Mouse (Mus musculus) lung, postnatal 25 days (tissue): ENCODE measurements around the gene Flnb.

ENCODE experiments used
- DNase-seq: peaks from one replicate; pipeline ENCODE4 v3.0.0; 2022; ENCODE audit warnings: low spot score

Gene Flnb

DNA sequence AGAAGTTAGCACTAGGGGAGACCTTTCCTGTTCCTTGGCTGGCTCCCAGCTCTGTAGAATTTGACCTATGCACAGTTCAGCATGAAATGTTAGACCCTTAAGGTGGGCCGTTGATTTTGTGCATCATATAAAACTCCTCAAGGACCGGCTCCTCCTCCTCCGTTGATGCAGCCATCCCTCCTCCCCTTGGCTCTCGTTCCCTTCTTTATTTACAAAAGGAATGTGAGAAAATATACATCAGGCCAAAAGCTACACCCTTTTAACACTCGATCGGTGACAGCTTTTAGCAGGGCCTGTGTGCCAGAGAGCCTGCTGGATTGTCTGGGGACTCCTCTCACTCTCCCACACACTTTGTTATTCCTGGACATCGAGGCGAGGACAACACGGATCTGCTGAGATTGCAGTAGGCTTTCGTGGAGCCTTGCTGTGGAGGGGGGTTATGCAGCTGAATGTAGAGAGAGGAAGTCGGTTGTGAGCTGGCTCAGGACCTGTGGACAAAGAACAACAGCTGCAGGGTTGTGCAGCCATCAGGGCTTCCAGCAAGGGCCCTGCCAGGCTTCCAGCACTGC lies 82.8 kb downstream of the Flnb start:
- no peak for DNase-seq

DNA sequence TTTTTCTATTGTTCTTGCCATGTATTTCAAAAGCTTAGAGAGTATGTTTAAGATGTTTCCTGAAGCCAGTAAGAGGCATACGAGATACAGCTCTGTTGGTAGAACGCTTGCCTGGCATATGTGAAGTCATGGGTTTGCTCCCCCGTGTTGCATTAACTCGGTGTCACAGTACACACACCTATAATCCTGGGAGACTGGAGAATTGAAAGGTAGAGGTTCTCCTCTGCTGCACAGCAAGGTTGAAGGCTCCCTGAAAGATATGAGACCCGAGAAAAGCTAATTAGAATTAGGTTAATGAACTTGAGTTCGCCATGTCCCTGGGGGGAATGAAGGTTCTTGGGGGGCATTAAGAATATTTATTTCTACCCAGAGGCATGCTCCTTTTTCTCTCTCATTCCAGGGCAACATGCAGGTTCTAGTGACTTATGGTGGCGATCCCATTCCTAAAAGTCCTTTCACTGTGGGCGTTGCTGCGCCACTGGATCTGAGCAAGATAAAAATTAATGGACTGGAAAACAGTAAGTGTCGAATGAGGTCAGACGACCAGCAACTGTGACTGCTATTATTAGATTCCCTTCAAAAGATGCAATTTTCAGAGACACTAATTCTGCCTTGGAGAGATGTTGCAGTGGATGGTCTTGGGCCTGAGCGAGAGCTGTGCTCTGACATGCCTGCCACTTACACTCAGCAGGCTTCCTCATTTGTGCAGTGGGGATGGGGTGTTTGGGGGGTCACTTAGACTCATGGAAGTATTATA lies 83.9 kb downstream of the Flnb start:
- DNase-seq: no peak

DNA sequence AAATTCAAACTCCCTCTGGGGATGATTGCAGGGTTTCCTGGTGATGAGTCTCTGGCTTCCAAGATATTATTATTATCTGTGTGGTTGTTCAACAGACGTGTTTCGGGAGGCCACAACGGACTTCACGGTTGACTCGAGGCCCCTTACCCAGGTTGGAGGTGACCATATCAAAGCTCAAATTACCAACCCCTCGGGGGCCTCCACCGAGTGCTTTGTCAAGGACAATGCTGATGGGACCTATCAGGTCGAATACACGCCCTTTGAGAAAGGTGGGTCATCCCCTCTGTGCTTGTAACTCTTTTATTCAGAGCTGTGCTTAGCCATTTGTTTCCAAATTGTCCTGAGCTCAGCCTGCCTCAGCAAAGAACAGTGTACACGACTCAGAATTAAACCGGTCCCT lies 89.3 kb downstream of the Flnb start:
- no peak for DNase-seq

DNA sequence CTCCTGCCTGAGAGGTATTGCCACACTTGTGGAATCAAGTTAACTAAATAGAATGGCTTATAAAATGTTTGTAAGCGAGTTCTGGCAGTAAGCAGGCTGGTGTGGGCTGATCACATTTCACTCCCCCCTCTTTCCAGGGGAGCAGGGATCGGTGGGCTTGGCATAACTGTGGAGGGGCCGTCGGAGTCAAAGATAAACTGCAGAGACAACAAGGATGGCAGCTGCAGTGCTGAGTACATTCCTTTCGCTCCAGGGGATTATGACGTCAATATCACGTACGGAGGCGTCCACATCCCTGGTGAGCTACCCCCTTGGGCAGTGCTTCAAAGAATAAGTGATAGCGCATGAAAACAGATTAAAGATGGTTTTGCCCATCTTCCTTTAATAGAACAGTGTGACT lies 91.7 kb downstream of the Flnb start:
- DNase-seq: no peak

DNA sequence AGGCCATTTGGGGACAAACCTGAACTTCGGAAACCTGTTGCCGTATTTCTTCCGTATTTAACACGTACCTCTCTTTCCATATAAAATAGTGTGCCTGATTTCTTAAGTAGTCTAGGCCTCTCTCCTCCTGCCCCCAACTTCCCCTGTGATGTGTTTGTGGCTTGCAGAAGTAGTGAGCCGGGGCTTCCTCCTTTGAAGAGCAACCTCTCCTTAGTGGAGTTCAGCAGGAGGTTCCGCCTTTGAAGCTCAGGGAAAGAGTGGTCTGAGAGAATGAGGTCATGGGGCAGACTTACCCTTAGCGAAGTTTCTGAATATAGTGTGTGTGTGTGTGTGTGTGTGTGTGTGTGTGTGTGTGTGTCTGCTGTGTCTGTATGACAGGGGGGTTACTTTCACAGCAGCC lies 96.1 kb downstream of the Flnb start:
- peak; percentile 34 for DNase-seq

DNA sequence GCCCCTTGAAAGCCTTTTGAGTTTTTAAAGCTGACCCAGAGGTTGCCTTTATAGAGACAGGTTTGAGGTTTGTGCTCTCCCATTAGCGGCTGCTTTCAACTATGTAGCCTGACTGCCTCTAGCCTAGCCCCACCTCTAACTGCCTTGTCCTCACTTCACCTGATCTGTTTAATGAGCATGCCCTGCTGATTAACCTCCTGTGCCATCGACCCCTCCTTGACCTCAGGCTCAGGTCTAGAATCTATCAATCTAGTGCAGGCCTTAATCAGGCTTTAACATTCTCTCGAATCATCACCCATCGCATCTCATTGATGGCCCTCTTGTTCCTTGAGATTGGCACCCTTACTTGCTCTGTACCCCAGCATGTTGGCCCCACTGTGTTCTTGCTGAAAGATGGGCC lies 96.7 kb downstream of the Flnb start:
- no peak for DNase-seq

DNA sequence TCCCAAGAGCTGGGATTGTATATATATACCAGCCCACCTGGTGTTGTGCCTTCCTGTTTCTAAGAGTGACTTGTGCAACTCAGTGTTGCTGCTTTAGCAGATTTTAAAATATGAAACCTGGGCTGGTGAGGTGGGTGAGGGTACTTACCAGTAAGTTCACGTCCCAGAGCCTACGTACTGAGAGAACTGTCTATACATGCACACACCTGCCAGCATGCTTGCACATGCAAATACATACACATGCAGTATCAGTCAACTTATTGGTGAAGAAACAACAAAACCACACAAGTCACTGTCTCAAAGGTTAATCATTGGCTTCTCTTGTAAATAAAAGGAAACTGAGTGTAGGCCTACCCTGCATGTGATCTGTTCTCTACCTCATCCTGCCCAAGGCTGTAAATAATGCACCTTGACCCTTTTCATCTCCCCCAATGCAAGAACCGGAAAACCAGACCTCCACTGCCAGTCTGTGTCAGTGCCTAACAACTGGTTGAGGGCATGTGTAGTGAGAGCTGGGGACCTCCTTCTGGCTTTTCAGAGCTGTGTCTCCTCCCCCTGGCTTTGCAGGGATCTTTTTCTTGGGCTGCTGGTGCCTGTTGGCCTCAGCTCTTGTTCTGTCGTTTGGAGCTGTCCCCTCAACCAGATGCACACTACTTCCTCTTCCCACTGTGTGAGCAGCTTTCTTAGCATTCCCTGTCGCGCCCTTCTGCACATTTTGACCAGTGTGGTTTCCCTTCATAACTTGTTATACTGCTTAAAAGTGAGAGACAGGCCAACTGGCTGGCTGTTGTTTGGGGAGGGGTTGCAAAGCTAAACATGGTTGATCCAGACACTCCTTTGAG lies 100.6 kb downstream of the Flnb start:
- DNase-seq: no peak

DNA sequence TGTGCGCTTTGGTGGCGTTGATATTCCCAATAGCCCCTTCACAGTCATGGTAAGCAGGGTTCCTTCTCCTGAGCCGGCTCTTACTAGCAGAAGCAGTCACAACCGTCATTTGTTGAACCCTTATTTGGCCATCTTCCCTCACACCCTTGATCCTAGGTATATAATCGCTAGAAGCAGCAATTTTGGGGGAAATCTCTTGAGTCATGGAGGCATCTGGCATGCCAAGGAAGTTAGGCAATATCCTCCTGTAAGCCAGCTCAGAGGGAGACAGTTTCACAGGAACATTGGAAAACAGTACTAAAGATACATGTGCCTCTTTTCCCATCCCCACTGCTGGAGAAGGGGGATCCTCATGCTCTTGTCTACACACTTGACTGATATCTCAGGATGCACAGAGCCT lies 101.6 kb downstream of the Flnb start:
- no peak for DNase-seq

DNA sequence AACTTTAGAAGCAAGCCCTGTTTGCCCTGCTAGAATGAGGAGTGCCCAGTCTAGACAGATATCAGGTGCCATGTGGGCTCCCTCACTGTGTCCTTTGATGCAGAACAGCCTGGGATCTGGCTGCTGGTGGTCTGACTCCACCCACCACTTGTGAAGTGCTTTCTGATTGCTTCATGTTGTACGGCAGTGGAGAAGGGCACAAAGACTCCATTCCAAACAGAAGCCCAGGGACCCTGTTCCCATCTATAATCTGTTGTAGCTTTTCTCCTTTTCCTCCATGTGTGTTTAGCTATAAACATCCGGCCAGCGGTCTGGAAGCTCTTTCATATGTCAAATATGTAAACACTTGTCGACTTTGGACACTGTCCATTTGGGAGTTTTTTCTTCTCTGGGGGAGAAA lies 102.2 kb downstream of the Flnb start:
- no peak for DNase-seq

DNA sequence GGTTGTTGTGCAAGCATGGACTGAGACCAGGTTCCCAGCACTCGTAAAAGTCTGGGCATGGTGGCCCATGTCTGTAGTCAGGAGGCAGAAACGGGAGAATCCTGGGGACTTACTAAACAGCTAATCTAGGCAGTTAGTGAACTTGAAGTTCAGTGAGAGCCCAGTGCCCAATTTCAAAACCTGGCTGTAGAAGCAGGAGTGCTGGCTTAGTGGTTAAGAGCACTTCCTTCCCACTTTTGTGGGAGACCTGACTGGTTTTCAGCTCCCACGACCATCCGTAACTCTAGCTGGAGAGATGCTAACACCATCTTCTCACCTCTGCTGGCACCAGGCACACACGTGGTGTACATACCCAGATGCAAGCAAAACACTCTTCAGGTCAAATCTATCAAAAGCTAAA lies 103.7 kb downstream of the Flnb start:
- DNase-seq: no peak

DNA sequence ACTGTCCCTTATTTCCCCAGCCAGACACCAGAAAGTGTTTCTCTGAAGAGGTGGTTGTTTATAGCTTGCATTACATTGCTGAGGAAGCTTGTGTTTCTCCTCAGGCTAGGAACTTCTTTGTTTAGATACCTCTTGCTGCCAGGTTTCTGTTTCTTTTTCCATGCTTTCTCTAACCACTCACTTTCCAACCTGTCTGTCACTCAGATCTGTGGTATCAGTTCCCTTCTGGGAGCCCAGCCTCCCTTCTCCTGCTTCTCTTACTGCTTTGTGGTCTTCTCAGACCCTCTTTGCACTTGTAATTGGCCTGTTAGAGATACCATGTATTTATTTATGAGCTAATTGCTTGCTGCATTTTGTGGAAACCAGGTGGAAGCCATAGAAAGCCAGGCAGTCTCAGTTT lies 105.9 kb downstream of the Flnb start:
- DNase-seq: no peak

DNA sequence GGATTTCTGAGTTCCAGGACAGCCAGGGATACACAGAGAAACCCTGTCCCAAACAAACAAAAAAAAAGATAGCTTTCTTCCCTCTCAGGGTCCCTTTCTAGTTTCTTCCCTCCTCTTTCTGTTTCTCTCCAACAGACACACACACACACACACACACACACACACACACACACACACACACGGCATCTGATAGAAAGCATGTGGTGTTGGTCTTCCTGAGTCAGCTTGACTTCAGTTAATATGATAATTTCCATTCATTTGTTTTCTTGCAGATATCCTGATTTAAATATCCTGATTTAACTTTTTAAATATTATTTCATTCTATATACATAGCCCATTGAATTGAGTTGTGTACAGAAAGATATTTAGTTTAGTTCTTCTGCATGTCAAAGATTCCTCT lies 110.6 kb downstream of the Flnb start:
- DNase-seq: no peak

DNA sequence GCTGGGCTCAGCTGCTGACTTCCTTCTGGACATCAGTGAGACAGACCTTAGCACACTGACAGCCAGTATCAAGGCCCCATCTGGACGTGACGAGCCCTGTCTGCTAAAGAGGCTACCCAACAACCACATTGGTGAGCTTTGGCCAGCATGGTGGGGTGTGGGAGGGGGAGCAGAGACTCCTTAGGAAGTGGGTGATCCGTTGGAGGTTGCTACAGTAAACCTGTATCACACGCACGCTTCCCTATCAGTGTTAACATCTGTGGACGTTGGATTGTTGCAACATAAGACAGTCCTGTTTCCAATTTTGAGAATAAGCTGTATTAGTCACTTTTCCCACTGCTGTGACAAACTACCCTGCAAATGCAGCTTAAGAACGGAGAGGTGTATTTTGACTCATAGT lies 111.3 kb downstream of the Flnb start:
- no peak for DNase-seq

DNA sequence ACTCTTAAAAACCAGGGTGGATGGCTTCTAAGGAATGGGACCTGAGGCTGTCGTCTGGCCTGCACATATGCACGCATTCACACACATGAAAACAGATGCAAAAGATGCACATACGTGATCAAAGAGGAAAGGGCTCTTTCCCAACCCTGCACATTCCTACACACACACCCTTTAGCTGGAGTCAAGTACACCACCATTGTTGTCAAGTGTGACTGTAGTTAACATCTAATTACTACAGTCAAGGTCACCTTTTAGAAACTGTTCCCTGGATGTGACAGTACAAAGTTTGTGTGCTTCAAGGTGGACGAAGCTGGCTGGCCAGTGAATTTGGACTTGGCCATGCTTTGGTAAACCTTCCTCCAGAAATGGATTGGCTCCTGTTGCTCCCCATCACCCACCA lies 114.4 kb downstream of the Flnb start:
- no peak for DNase-seq

DNA sequence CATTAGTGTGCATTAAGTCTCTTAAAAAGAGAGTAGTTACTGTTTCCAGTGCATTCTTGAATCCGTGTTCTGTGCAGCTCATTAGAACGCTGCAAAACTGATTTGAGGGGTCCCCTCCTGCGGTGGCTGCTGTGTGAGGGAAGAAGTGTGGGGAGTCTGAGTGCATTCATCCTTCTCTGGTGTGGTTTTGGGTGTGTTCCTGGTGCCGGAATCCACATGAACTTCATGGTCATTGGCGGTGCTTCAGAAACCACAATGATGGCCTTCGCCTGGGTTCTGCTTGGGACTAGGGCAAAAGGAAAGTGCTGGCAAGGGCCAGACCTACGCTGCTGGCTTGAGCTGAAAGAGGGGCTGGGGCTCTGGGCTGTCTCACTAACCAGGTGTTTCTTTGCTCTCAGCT lies 116.4 kb downstream of the Flnb start:
- no peak for DNase-seq

DNA sequence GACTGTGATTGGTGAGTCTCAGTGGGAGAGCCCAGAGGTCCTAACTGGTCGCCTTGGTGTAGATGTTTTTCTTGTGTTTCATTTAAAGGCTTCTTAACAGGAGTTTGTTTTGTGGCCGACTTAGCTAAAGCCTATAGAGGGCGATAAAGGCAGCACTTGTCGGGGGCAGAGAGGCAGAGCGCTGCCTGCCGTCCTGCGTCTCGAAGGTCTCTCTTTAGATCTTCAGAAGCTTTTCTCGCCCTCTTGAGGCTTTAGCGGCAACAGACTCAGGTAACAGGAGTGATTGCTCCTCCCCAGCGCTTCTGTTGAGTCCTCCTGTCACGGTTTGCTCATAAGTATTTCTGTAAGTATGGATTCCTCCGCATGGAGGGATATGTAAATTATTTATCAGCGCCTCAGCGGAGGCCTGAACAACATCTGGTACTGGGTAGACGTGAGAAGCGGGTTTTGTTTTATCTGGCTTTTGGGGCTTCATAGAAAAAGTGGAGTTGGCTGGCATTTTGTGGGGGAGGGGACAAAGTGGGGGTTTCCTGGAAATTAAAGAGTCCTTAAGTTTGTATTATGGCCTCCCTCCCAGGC lies 119.4 kb downstream of the Flnb start:
- no peak for DNase-seq

DNA sequence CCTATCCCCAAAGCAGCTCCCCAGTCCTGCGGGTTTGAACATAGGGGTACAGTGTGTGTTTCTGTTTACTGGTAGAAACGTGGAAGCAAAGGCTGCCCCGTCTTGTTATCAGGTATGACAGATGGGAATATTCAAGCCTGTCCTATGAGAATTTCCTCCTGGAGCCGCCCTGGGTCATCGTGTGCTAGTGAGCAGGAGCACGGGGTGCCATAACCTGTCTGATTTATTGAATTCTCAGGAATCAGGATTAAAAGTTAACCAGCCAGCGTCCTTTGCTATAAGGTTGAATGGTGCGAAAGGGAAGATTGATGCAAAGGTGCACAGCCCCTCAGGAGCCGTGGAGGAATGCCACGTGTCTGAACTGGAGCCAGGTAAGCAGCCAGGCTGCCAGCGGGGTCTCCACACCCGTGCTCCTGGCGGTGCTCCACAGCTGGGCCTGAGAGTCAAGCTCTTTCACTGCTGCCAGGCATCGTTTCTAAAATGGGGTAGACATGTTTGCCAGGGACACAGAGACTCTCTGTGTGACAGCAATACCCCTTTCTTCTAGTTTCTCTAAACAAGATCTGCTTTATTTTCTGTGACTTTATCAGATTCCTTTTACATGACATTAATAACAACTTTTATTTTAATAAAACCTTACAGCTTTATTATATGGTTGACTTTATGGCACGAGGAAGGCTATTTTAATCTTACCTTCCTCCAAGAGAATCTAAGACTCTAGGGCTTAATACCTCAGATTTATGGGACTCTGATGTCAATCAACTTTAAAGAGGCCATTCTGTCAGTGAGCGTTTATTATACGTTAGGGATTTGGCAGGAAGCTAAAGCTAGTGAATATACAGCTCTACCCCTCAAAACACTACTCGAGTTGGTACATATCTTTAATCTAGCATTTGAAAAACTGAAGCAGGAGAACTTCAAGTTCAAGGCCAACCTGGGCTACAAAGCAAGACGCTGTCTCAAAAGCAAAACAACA lies 121.3 kb downstream of the Flnb start:
- DNase-seq: no peak

DNA sequence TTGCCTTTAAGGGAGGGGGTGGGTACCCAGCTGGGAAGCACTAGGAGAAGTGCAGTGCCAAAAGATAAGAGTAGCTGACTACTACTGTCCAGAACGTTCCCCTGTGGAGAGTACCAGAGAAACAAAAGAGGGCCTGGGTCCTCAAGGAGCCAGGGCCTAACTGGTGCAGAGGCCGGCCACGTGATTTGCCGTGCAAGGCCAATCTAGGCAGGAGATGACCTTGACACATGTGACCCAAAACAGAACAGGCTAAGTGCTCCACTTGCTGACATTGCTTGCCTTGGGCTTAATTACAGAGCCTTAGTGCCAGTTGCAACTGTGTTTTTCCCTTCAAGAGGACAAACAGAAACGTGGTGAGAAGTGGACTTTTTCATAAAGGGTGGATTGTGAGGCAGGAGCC lies 123.7 kb downstream of the Flnb start:
- DNase-seq: no peak

DNA sequence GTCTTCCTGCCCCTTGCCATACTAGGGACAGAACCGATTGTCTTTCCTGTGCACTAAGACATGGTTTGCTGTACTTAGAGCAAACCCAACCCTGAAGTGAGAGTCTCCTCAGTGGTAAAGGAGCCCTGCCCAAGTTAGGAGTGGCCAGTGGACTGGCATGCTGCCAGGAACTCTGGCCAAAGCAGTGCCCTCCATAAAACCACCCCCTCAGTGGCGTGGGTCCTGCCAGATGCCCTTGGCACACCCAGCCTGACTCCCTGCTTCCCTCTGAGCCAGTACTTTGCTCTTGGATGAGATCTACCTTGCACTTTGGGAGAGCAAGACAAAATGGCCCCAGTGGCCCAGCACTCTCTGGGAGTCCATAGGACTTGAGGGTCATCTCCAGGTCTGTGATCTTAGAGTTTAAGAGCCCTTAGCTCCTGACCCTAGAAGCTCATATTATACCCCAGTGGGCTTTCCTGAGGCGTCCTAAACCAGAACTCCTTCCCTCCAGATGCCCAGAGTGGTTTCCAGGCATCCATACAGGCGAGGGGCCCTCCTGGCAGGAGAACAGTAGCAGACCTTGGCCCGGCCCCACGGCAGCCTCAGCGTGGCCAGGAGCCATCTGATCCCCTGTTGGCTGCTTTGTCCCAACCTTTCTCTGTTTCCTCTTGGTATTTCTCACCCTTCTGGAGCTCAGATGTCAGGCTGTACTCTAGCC lies 125.5 kb downstream of the Flnb start:
- peak; percentile 71 for DNase-seq

DNA sequence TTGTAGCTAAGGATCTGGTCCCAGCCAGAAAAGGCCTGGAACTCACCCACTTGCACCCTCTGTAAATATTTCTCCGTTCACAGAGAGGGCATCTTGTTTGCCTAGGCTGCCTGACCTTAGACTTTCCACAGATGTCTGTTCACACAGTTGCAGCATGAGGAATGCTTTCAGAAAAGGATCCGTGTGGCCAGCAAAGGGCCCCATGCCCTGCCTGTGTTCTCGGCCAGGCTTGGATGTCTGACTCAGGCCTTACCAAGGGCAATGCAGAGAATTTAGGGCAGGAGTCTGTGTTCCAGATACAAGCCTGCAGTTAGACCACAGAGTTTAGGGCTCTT lies 126.0 kb downstream of the Flnb start:
- no peak for DNase-seq

DNA sequence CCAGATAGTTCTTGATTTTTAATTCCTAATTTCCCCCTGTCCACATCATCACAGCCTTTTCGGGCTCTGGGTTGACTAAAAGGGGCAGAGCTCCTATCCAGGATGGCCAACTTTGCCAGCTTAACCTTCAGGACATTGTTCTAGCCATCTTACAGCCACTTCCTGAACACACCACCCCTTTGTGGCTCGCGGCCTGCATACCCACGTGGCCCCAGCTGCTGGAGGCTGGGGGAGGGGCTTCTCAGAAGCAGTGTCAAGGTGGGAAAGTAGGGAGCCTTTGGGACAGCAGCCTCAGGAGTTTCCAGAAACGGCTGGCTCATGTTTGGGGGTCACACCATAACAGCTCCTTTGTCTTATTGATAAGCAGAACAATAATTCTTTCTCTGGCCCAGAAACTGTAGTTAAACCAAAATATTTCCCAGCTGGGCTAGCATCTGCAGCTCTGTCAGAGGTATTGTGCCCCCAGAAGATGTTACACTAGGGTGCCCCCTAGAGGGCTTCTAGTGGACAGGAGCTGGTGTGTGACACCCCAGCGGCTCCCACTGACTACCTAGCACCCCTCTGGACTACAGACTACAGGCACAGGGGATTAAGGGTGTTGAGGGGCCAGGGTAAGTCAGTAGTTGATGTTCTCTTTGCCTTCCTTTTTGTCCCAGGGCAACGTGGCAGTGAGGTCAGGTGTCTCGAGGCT lies 126.7 kb downstream of the Flnb start:
- DNase-seq: peak; percentile 42
